Mouse (Mus musculus): ENCODE measurements around the gene Pik3ip1. TPM values are rescaled to one million over a fixed set of nuclear protein-coding genes. Genes with fewer than 3 reads are reported as not detected.

Pik3ip1 gene
- polyA plus RNA-seq, 1 experiment = 43.6 TPM

DNA sequence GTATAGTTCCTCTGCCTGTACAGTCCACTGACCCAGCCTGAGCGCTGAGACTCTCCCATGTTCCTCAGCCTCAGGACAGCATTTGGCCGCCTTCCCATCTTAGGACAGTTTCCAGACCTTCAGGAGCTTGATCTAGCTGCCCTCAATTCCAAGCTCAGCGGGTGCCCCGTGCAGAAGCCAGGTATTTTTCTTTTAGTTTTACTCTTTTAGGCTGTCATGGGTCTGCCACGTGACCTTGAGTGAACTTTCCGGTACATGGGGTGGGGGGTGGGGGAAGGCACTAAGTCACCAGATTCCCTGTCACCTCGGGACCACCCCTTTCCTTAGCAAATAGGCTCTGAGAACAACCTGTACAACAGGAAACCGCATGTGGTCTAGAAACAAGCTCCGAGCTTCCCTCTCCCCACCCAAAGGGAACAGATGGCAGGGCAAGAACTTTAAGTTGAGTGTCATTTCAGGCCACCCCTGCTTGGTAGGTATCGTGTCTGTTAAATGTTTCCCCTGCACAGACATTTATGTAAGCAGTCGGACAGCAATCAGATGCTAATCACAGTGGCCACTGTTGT lies 5.5 kb downstream of the Pik3ip1 start:
- peaks cover 14% of the 10 kb centered on the region for H3K36me3 ChIP-seq (ENCODE audit: control insufficient read depth, insufficient read depth, low read length)
- H3K27ac ChIP-seq (ENCODE audit: insufficient read depth, low read length) = peak overlapping the region; percentile 97
- TF ChIP-seq POLR2A (IDR thresholded peaks at IDR 0.05; ENCODE audit: low read depth, low read length) (peak; percentile 61; the same call in 1 of the 2 replicates), CTCF (IDR thresholded peaks at IDR 0.05; ENCODE audit: extremely low read depth, insufficient read depth, insufficient read length, insufficient replicate concordance) (no peak)
- H3K4me1 ChIP-seq (ENCODE audit: control insufficient read depth, insufficient read depth, insufficient read length) = peaks cover 23% of the 10 kb centered on the region; the same call in 1 of the 2 replicates
- 3% methylated on average over 11 of the region's 11 CpGs for WGBS
- peak overlapping the region; percentile 48; the same call in 1 of the 2 replicates for H3K4me3 ChIP-seq (ENCODE audit: extremely low read depth, insufficient read depth, insufficient read length)
- H3K27me3 ChIP-seq (ENCODE audit: control insufficient read depth, insufficient read depth, low read length) = no peaks in the 10 kb centered on the region
- DNase-seq (ENCODE audit: low read depth in 1 of 2, low spot score in 2 of 2) = peak; percentile 73 to 91

DNA sequence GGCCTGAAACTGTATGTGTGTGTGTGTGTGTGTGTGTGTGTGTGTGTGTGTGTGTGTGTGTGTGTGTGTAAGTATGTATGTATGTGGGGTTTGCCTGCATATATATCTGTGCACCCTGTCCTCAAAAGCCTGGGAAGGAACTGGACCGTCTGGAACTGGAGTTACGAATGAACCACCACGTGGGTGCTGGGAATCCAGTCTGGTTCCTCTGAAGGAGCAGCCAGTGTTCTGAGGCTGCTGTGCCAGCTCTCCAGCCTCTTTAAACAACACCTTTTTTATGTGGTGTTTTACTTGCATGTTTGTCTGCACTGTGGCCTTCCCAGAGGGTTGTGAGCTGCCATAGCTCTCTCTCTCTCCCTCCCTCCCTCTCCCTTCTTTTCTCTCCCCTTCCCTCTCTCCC lies 6.4 kb downstream of the Pik3ip1 start:
- peak overlapping the region; percentile 97 for H3K27ac ChIP-seq (ENCODE audit: insufficient read depth, low read length)
- TF ChIP-seq CTCF (IDR thresholded peaks at IDR 0.05; ENCODE audit: extremely low read depth, insufficient read depth, insufficient read length, insufficient replicate concordance) (no peak), POLR2A (IDR thresholded peaks at IDR 0.05; ENCODE audit: low read depth, low read length) (no peak)
- peaks cover 20% of the 10 kb centered on the region for H3K36me3 ChIP-seq (ENCODE audit: control insufficient read depth, insufficient read depth, low read length)
- no peak for DNase-seq (ENCODE audit: low read depth in 1 of 2, low spot score in 2 of 2)
- H3K4me1 ChIP-seq (ENCODE audit: control insufficient read depth, insufficient read depth, insufficient read length) = peaks cover 23% of the 10 kb centered on the region; the same call in 1 of the 2 replicates
- no peaks in the 10 kb centered on the region for H3K27me3 ChIP-seq (ENCODE audit: control insufficient read depth, insufficient read depth, low read length)
- no peak overlapping the region for H3K4me3 ChIP-seq (ENCODE audit: extremely low read depth, insufficient read depth, insufficient read length)
- 54% methylated on average over 3 of the region's 3 CpGs for WGBS

DNA sequence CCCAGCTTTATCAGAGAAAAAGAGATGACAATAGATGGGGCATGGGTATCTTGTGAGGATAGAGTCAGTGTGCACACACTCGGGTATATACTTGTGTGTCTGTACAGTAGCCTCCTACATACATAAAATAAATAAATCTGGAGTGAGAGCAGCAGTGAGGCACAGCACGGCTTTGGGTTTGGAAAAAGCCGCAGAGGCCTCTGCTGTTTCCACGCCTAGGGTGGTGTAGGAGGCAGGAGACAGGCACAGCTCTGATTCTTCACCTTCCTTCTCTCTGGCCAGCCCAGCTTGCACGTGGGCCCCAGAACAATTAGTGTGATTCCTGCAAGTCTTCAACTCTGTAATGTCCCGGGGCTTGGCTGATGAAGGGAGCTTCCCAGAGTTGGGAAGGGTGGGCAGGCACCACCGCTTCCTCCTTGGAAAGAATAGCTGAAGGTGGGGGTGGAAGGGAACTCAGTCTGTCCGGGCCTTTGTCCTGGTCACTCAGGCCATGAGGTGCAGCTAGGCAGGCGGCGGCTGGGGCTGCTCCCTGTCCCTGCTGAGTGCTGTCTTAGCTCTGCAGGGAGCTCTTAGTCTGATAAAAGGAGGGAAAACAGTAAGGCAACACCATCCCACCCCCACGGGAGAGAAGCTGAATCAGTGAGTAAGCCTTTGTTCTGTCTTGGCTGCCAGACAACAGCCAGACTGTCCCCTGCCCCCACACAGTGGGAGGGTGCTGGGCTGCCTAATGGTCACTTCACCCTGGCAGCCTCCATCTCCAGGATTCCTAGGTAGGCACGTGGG lies 7.2 kb downstream of the Pik3ip1 start:
- no peak for DNase-seq (ENCODE audit: low read depth in 1 of 2, low spot score in 2 of 2)
- H3K27me3 ChIP-seq (ENCODE audit: control insufficient read depth, insufficient read depth, low read length) = no peaks in the 10 kb centered on the region
- WGBS = 79% methylated on average over 12 of the region's 12 CpGs
- H3K36me3 ChIP-seq (ENCODE audit: control insufficient read depth, insufficient read depth, low read length) = peaks cover 26% of the 10 kb centered on the region
- TF ChIP-seq CTCF (IDR thresholded peaks at IDR 0.05; ENCODE audit: extremely low read depth, insufficient read depth, insufficient read length, insufficient replicate concordance) (no peak), POLR2A (IDR thresholded peaks at IDR 0.05; ENCODE audit: low read depth, low read length) (no peak)
- H3K27ac ChIP-seq (ENCODE audit: insufficient read depth, low read length) = peak overlapping the region; percentile 50
- no peak overlapping the region for H3K4me3 ChIP-seq (ENCODE audit: extremely low read depth, insufficient read depth, insufficient read length)
- peaks cover 23% of the 10 kb centered on the region; the same call in 1 of the 2 replicates for H3K4me1 ChIP-seq (ENCODE audit: control insufficient read depth, insufficient read depth, insufficient read length)

DNA sequence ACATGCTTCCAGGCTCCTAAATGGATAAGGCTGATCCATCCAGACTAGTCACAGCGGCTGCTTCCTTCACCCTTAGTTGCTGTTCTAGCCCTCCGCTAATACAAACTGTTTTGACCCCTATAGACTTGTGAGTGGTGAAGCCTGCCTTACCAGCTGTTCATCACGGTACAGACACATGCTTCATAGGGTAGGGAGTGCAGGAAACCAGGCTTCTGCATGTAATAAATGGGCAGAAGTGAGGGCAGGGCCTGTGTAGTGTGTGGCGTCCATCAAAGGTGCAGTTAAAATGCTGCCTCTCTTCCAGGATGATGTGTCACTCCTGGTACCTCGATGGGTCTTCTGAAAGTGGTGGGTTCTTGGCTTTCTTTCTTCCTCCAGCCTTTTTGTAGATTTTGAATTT lies 7.8 kb downstream of the Pik3ip1 start:
- WGBS = 70% methylated on average over 5 of the region's 5 CpGs
- no peak for DNase-seq (ENCODE audit: low read depth in 1 of 2, low spot score in 2 of 2)
- Histone ChIP-seq H3K27ac (ENCODE audit: insufficient read depth, low read length) (peak overlapping the region; percentile 50), H3K4me3 (ENCODE audit: extremely low read depth, insufficient read depth, insufficient read length) (no peak overlapping the region), H3K4me1 (ENCODE audit: control insufficient read depth, insufficient read depth, insufficient read length) (peaks cover 19% of the 10 kb centered on the region; the same call in 1 of the 2 replicates), H3K27me3 (ENCODE audit: control insufficient read depth, insufficient read depth, low read length) (no peaks in the 10 kb centered on the region), H3K36me3 (ENCODE audit: control insufficient read depth, insufficient read depth, low read length) (peaks cover 27% of the 10 kb centered on the region)
- TF ChIP-seq POLR2A (IDR thresholded peaks at IDR 0.05; ENCODE audit: low read depth, low read length) = no peak
- TF ChIP-seq CTCF (IDR thresholded peaks at IDR 0.05; ENCODE audit: extremely low read depth, insufficient read depth, insufficient read length, insufficient replicate concordance) = no peak

DNA sequence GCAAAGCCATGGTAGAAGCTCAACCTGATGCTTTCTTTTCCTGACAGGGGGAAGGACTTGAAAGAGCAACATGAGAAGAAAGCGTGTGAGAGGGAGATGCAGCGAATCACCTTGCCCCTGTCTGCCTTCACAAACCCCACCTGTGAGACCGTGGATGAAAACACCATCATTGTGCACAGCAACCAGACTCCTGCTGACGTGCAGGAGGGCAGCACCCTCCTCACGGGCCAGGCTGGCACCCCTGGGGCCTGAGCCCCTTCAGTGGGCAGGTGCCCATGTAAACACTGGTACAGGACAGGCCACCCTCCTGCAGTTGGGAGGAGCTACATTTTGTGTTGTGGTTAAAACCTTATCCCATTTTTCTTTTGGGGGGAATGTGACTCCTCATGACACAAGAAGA lies 11.3 kb downstream of the Pik3ip1 start:
- no peak for DNase-seq (ENCODE audit: low read depth in 1 of 2, low spot score in 2 of 2)
- Histone ChIP-seq H3K27me3 (ENCODE audit: control insufficient read depth, insufficient read depth, low read length) (no peaks in the 10 kb centered on the region), H3K36me3 (ENCODE audit: control insufficient read depth, insufficient read depth, low read length) (peaks cover 28% of the 10 kb centered on the region), H3K4me1 (ENCODE audit: control insufficient read depth, insufficient read depth, insufficient read length) (no peaks in the 10 kb centered on the region; the same call in 1 of the 2 replicates), H3K4me3 (ENCODE audit: extremely low read depth, insufficient read depth, insufficient read length) (no peak overlapping the region), H3K27ac (ENCODE audit: insufficient read depth, low read length) (no peak overlapping the region)
- 86% methylated on average over 5 of the region's 5 CpGs for WGBS
- TF ChIP-seq CTCF (IDR thresholded peaks at IDR 0.05; ENCODE audit: extremely low read depth, insufficient read depth, insufficient read length, insufficient replicate concordance) (no peak), POLR2A (IDR thresholded peaks at IDR 0.05; ENCODE audit: low read depth, low read length) (no peak)

DNA sequence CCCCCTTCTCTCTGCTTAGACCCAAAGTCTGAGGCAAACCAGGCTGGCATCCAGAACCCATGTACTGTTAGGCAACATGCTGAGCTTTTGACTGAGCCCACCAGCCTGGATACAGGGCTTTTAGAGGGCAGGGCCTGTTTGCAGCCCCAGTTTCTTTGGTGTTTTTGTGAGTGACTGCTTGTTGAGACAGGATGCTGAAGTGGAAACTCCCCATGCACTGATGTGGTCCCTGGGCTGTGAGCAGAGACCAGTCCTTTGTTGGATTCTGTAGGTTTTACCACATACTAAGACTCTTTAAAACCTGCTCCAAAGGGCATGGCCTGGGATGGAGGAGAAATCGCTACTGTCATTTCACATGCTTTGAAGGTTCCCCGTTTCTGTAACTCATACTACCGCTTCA lies 14.7 kb downstream of the Pik3ip1 start:
- DNase-seq (ENCODE audit: low read depth in 1 of 2, low spot score in 2 of 2) = no peak
- Histone ChIP-seq H3K27ac (ENCODE audit: insufficient read depth, low read length) (peak overlapping the region; percentile 77), H3K36me3 (ENCODE audit: control insufficient read depth, insufficient read depth, low read length) (peaks cover 30% of the 10 kb centered on the region), H3K4me1 (ENCODE audit: control insufficient read depth, insufficient read depth, insufficient read length) (peaks cover 5% of the 10 kb centered on the region; the same call in 1 of the 2 replicates), H3K27me3 (ENCODE audit: control insufficient read depth, insufficient read depth, low read length) (no peaks in the 10 kb centered on the region), H3K4me3 (ENCODE audit: extremely low read depth, insufficient read depth, insufficient read length) (no peak overlapping the region)
- WGBS = 72% methylated on average over 3 of the region's 3 CpGs
- TF ChIP-seq CTCF (IDR thresholded peaks at IDR 0.05; ENCODE audit: extremely low read depth, insufficient read depth, insufficient read length, insufficient replicate concordance) = no peak
- no peak for TF ChIP-seq POLR2A (IDR thresholded peaks at IDR 0.05; ENCODE audit: low read depth, low read length)

Data from spleen, adult 2 months (tissue).